Mouse (Mus musculus): ENCODE measurements at regions not wholly inside any gene's neighbourhood (a gene's known extent, or its start where the extent isn't known, plus 50 kb on each side); places are given as distances from the start of the nearest gene placed in this dataset.

GRCm38 (mm10) chr10:8969586-8969985 lies 83.7 kb upstream of the Sash1 start:
- no peak for TF ChIP-seq CTCF (IDR thresholded peaks at IDR 0.05; ENCODE audit: low read depth)
- no peak for TF ChIP-seq EP300 (IDR thresholded peaks at IDR 0.05; ENCODE audit: low read depth)

Data from liver, postnatal 0 days (tissue).